Mouse (Mus musculus) megakaryocyte, embryonic 14.5 days (primary cell): ENCODE results near the gene Tdpoz2. TPM values are rescaled to one million over a fixed set of nuclear protein-coding genes. Genes with fewer than 3 reads are reported as not detected.
"Not testable (repeated sequence)": the region's sequence is repeated elsewhere in the genome, so short reads cannot be mapped to it uniquely, and the experiment has no call there.

Experiments used
- H3K27me3 ChIP-seq: replicated peaks from 2 replicates; pipeline ENCODE3; 2012; ENCODE audit warnings: inconsistent platforms
- H3K36me3 ChIP-seq: replicated peaks from 2 replicates; pipeline ENCODE3; 2012; ENCODE audit warnings: low read length, inconsistent platforms, mixed read lengths
- H3K4me1 ChIP-seq: 2 replicates; pipeline ENCODE4 v1.6.1; 2012; ENCODE audit warnings: inconsistent platforms
- H3K4me3 ChIP-seq: replicated peaks from 2 replicates; pipeline ENCODE3; 2012; ENCODE audit warnings: moderate library complexity, mild to moderate bottlenecking, inconsistent platforms
- H3K9me3 ChIP-seq: 2 replicates; pipeline ENCODE4 v1.6.1; 2012; ENCODE audit warnings: inconsistent platforms
- FLI1 ChIP-seq: IDR thresholded peaks from 2 replicates; pipeline ENCODE4 v1.6.1; 2012; ENCODE audit warnings: low read length, inconsistent platforms, mixed read lengths
- GATA1 ChIP-seq: IDR thresholded peaks from 3 replicates; pipeline ENCODE4 v1.6.1; 2012; ENCODE audit warnings: mixed read lengths, low read length, inconsistent platforms, borderline replicate concordance
- polyA plus RNA-seq: library from polyadenylated mRNA; stranded (reverse); fragments of >175 nt; gene quantifications from 2 replicates; pipeline ENCODE4 v1.2.3, GENCODE M21; 2012; ENCODE audit warnings: low replicate concordance; ENCODE audit not compliant: insufficient read depth

Tdpoz2 gene
- polyA plus RNA-seq: 2.1 TPM in 1 of 2 replicates, not detected in the other

DNA sequence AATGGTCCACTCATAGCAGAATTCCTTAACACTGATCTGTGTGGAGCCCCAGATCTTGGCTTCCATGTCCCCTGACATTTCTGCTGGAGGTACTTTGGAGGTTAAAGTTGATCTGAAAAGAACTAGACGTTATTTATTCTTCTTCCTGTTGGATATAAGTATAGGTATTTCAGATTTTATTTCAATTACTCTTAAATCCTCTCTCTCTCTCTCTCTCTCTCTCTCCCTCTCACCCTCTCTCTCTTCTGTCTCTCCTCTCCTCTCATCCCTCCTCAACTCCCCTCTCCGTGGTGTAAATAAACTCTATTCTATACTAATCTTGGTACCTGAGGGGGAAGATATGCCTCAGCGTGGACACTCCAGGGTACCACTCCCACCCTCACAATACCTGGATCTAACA lies at the start of gene Tdpoz2:
TSS of gene Tdpoz2 (minus strand) at position 101 of the 400 bp plus-strand sequence.
- Histone ChIP-seq H3K36me3 (no peaks in the 10 kb centered on the region), H3K4me1 (no peaks in the 10 kb centered on the region), H3K27me3 (no peaks in the 10 kb centered on the region), H3K9me3 (peaks cover 9% of the 10 kb centered on the region; the same call in 1 of the 2 replicates), H3K4me3 (no peak within 1 kb of the TSS)
- TF ChIP-seq FLI1 (no peak), GATA1 (no peak)

DNA sequence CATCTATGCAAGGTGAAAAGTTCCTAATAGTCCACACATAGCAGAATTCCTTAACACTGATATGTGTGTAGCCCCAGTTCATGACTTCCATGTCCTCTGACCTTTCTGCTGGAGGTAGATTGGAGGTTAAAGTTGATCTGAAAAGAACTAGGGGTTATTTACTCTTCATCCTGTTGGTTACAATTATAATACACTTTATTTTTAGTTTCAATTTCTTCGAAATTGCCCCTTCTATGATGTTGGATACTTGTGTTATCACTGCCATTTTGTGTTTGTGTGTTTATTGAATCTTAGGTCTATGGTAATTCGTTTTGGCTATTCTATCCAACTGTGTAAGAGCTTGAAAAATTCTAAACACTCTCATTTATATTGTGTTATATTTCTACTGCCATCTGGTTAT lies 40.5 kb upstream of the Tdpoz2 start, which contains the start of gene Gm37596:
TSS of gene Gm37596 (minus strand) at position 101 of the 400 bp plus-strand sequence.
- H3K4me1 ChIP-seq, H3K4me3 ChIP-seq, H3K9me3 ChIP-seq, H3K27me3 ChIP-seq, H3K36me3 ChIP-seq: not testable (repeated sequence)

DNA sequence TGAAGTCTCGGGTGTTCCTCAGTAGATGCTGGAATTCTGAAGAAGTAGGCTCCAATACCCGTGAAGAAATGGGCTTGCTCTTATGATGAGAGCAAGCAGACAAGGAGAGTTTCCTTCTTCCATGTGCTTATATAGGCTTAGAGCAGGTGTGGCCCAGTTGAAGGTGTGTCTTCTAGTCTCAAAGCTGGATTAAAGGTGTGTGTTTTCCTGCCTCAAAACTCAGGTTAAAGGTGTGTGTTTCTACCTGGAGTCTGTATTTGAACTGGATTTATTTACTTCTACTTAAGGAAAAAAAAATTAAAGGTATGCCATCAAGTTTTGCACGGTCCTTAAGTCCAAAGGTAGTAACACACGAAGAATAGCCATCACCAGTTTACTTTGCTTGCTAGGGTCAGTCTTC lies 23.7 kb upstream of the Tdpoz2 start, which contains the start of gene Tdpoz1:
TSS of gene Tdpoz1 (minus strand) at position 101 of the 400 bp plus-strand sequence.
- H3K36me3 ChIP-seq, H3K4me1 ChIP-seq, H3K9me3 ChIP-seq, H3K27me3 ChIP-seq, H3K4me3 ChIP-seq: not testable (repeated sequence)

DNA sequence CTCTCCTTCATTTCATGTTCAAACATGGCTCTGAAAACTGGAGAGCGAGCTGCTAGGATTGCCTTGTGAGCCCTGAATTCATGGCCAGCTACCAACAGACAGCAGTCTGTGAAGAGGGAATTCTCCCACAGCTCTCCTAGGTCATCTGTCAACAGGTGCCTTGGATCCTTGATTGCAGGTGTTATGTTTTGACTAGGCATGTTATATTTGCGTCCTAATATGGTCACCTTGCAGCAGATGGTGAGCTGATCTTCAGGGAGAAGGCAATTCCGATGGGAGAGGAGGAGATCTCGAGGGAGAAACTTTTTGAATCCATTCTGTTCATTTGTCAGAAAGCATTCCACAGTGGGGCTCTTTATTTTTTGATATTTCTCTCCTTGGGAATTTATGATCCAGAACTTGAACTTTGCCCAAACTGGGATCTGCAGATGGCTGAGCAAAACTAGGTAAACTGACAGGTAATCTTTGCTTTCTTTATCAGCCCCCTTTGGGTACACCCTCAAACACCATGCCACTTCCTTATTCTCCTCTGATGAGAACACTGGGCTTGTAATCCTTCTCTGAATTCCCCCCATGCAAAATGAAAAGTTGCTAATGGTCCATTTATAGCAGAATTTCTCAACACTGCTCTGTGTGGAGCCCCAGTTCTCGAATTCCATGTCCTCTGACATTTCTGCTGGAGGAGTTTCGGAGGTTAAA lies 18.5 kb upstream of the Tdpoz2 start:
- H3K9me3 ChIP-seq, H3K36me3 ChIP-seq, H3K27me3 ChIP-seq, H3K4me3 ChIP-seq, H3K4me1 ChIP-seq: not testable (repeated sequence)

DNA sequence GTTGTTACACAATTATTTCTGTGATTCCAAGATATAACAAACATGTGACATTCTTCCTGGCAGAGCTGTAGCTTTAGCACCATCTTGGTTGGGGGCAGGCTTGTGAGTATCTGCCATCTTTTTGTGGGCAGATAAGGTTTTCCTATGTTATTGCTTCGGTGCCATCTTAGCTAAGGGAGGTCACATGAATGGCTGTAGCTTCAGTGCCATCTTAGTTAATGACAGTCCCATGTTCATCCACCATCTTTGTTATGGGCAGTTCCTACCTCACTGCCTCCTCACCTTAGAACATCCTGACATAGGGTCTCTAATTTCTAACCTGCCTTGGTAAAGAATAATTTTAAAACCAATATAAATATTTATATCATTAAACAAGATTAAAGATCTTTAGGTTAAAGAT lies 1.8 kb upstream of the Tdpoz2 start:
- peaks cover 9% of the 10 kb centered on the region; the same call in 1 of the 2 replicates for H3K9me3 ChIP-seq
- TF ChIP-seq GATA1 (no peak), FLI1 (no peak)
- H3K36me3 ChIP-seq: no peaks in the 10 kb centered on the region
- H3K27me3 ChIP-seq: no peaks in the 10 kb centered on the region
- H3K4me3 ChIP-seq: no peak overlapping the region
- H3K4me1 ChIP-seq: no peaks in the 10 kb centered on the region

DNA sequence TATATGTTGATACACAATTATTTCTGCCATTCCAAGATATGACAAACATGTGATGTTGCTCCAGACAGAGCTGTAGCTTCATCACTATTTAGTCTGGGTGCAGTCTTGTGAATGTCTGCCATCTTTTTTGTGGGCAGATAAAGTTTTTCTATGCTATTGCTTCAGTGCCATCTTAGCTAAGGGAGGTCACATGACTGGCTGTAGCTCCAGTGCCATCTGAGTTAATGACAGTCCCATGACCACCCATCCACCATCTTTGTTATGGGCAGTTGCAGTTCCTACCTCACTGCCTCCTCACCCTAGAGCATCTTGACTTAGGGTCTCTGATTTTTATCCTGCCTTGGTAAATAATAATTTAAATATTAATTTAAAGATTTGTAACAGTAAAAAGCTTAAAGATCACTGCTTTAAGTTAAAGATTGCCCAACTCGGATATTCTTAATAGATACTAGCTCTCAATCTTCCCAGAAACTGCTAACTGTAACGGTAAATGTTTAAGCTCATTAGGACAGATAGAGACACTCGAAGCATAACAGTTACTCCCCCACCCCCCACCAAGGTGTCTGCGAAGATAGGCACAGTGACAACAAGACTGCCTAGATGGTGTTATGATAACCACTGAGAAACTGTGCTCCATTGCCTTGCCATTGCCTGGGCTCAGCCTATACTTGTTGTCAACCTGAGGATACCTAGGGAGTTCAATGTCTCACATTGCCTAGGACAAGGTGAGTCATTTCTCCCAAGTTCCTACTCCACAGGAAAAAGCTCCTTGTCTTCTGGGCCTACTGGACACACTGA lies 21.4 kb downstream of the Tdpoz2 start:
- not testable (repeated sequence) for H3K36me3 ChIP-seq, H3K4me1 ChIP-seq, H3K4me3 ChIP-seq, H3K9me3 ChIP-seq, H3K27me3 ChIP-seq

DNA sequence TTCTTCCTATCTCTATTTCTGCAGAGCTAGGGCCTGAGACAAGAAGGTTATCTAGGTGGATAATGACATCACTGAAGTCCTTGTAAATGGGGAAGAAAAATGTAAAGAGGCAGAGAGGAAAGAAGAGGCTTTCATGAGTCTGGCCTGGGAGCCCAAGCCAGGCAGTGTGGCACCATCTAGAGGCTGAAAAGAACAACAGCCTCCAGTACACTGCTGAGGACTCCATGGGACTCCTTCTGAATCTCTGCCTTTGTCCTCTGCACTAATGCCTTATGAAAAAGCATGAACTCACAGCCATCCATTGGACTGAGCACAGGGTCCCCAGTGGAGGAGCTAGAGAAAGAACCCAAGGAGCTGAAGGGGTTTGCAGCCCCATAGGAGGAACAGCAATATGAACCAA lies 43.5 kb downstream of the Tdpoz2 start:
- H3K36me3 ChIP-seq, H3K9me3 ChIP-seq, H3K27me3 ChIP-seq, H3K4me1 ChIP-seq, H3K4me3 ChIP-seq: not testable (repeated sequence)

DNA sequence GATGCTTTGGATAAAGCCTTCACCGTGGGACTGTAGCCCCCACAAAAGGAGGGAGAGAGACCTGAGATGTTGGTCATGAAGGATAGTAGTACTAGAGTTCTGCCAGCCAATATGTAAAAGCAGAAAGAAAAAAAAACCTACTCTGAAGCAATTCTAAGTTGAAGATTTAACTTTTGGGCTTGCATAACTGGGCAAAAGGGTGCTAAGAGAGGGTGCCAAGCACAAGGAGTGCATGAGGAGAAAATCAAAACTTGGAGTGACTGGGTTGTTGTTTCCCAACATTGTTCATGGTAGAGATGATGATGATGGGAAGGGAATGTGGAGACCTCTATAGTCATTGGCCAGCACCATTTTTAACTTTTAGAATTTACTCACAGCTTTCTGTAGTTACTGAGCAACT lies 50.6 kb downstream of the Tdpoz2 start:
- Histone ChIP-seq H3K4me3 (no peak overlapping the region), H3K4me1 (no peaks in the 10 kb centered on the region), H3K9me3 (peaks cover 16% of the 10 kb centered on the region), H3K27me3 (no peaks in the 10 kb centered on the region), H3K36me3 (no peaks in the 10 kb centered on the region)
- TF ChIP-seq FLI1 (no peak), GATA1 (no peak)

Other genes with a start within 250 kb of the Tdpoz2 start
- gene Tchh, start 210.4 kb downstream of the Tdpoz2 start, polyA plus RNA-seq: not detected in 2 replicates
- not detected in 2 replicates for gene Tchhl1, start 183.9 kb downstream of the Tdpoz2 start, polyA plus RNA-seq
- 4.3 and 39.4 TPM in 2 replicates for gene S100a11, start 132.2 kb downstream of the Tdpoz2 start, polyA plus RNA-seq
- 22.4 and 116 TPM in 2 replicates for gene S100a10, start 97.6 kb downstream of the Tdpoz2 start, polyA plus RNA-seq
- gene Tdpoz1, start 23.6 kb upstream of the Tdpoz2 start, polyA plus RNA-seq: not detected in 2 replicates
- gene Gm37596, start 40.4 kb upstream of the Tdpoz2 start, polyA plus RNA-seq: not detected in 2 replicates
- not detected in 2 replicates for gene Gm5773, start 120.3 kb upstream of the Tdpoz2 start, polyA plus RNA-seq
- not detected in 2 replicates for gene Tdpoz4, start 143.7 kb upstream of the Tdpoz2 start, polyA plus RNA-seq
- gene Tdpoz3, start 173.3 kb upstream of the Tdpoz2 start, polyA plus RNA-seq: not detected in 2 replicates